Mouse (Mus musculus) retina, embryonic 14.5 days (tissue): Measurements from ENCODE around the gene Zfp867.
A peak's percentile ranks its signal among the peaks of the same experiment; 100 is the strongest.

Experiments
- DNase-seq: peaks from one replicate; pipeline ENCODE4 v3.0.0-alpha.2; 2015; ENCODE audit warnings: low spot score

Gene Zfp867

DNA sequence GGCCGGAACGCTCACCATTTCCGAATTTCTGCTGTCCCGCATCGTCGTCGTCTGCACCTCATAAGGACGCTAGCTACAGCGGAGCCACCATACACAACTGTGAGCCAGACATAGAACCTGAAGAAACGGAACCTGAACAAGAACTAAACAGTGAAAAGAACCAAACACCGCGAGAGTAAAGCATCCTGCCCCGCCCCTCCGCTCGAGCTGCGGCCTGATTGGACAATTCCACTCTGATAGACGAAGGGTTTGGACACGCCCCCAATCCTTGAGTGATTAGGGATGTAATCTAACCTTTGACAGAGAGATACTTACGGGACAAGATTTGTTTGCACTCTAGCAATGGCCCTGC, at the start of gene Zfp867:
TSS of gene Zfp867 (minus strand) at position 149 of the 352 bp plus-strand sequence.
- DNase-seq, result peak; percentile 98

DNA sequence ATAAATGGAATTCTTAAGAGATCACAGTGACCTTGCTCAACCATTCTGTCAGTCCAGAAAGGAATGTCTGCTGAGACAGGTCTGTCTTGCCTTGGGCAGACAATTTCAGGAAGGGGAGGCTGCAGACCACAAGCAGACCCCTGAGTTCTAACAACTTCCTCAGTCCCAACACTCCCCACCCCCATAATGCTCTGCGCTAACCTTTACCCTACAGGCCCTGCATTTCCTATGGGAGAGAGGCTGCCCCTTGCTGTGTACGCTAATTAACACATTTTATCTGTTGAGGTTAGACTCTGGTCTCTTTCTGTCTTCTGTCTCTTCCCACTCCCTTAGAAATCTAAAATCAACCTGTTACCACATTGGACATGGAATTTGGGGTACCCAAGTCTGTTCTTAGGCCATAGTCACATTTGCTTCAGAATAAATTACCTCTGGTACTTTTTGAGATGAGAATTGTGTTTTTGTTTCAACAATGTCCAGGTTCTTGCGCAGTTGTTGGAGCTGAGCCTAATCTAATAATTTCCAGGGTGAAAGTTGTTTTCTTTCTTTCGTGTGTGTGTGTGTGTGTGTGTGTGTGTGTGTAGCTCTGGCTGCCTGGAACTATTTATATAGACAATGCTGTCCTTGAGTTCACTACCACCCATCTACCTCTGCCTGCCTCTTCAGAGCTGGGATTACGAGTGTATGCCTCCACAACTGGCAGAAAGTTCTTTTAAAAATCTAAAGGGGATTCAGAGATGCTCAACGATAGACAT, 47.6 kb upstream of the Zfp867 start:
- no peak for DNase-seq

DNA sequence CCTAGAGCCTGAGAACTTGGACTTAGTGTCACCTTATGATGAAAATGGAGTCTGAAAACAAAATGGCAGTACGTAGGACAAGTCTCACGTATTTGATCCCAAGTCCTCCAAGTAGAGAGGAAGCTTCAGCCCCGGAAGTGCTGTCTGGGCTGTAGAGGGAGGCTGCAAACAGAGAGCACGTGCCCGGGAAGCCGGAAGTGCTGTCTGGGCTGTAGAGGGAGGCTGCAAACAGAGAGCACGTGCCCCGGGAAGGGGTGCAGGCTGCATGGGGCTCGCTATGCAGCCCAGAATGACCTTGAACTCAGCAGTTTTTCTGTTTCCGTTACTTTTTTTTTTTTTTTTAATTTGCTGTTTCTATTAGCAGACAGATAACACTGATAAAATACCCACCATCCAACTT, 46.0 kb upstream of the Zfp867 start:
- no peak for DNase-seq

- DNase-seq, result no peak
Observed at GRCm38 (mm10) chr11:59517441-59517840, 45.2 kb upstream of the Zfp867 start.

GRCm38 (mm10) chr11:59514789-59515188, 42.5 kb upstream of the Zfp867 start:
- DNase-seq, result no peak

GRCm38 (mm10) chr11:59514381-59514780, 42.1 kb upstream of the Zfp867 start:
- DNase-seq, result no peak

DNA sequence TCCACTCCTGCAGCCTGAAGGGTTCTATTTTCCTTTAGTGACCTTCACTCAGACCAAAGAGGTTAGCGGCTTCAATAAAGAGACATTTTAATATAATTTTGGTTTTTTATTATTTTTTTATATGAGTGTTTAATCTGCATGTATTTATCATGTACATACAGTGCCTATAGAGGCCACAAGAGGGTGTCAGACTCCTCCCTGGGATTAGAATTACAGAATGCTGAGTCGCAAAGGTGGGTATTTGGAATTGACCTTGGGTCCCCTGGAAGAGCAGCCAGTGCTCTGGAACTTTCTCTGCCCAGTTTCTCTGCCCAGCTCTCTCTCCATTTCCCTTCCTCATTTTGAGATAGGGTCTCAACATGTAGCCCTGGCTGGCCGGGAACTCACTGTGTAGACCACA, 41.3 kb upstream of the Zfp867 start:
- DNase-seq, result no peak

- DNase-seq, result no peak
Observed at GRCm38 (mm10) chr11:59512733-59513132, 40.5 kb upstream of the Zfp867 start.

DNA sequence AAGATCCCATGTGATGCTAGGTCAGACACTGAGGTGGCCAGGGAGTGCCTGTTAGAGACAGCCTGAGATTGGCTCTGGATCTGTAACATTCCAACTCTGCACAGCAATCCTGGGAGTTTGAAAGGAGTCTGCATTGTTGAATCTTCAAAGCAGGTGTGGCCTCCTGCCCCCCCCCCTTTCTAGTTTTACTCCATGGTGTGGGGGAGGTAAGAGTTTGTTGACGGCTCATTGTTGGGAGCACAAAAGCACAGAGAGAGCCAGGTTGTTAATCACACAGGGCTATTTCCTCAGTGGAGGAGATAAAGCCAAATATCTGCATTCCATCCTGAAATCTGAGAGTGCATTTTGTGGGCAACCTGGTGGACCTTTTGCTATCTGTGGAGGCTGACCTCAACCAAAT, 39.3 kb upstream of the Zfp867 start:
- DNase-seq, result no peak

GRCm38 (mm10) chr11:59506713-59507074, 34.4 kb upstream of the Zfp867 start:
- DNase-seq, result no peak

- peak; percentile 90 for DNase-seq
Observed at GRCm38 (mm10) chr11:59505839-59506712, 33.8 kb upstream of the Zfp867 start.

GRCm38 (mm10) chr11:59505351-59505838, 33.1 kb upstream of the Zfp867 start:
- DNase-seq, result peak; percentile 70

- no peak for DNase-seq
Observed at GRCm38 (mm10) chr11:59501978-59502700, 29.9 kb upstream of the Zfp867 start.

GRCm38 (mm10) chr11:59497747-59498146, 25.5 kb upstream of the Zfp867 start:
- DNase-seq, result no peak

GRCm38 (mm10) chr11:59496672-59497310, 24.5 kb upstream of the Zfp867 start:
- no peak for DNase-seq

- no peak for DNase-seq
Observed at GRCm38 (mm10) chr11:59486222-59486621, 13.9 kb upstream of the Zfp867 start.

- DNase-seq, result no peak
Observed at GRCm38 (mm10) chr11:59485641-59486040, 13.4 kb upstream of the Zfp867 start.

- DNase-seq, result peak; percentile 85
Observed at GRCm38 (mm10) chr11:59483212-59483611, 10.9 kb upstream of the Zfp867 start.

GRCm38 (mm10) chr11:59477240-59477639, 5.0 kb upstream of the Zfp867 start:
- DNase-seq, result no peak

DNA sequence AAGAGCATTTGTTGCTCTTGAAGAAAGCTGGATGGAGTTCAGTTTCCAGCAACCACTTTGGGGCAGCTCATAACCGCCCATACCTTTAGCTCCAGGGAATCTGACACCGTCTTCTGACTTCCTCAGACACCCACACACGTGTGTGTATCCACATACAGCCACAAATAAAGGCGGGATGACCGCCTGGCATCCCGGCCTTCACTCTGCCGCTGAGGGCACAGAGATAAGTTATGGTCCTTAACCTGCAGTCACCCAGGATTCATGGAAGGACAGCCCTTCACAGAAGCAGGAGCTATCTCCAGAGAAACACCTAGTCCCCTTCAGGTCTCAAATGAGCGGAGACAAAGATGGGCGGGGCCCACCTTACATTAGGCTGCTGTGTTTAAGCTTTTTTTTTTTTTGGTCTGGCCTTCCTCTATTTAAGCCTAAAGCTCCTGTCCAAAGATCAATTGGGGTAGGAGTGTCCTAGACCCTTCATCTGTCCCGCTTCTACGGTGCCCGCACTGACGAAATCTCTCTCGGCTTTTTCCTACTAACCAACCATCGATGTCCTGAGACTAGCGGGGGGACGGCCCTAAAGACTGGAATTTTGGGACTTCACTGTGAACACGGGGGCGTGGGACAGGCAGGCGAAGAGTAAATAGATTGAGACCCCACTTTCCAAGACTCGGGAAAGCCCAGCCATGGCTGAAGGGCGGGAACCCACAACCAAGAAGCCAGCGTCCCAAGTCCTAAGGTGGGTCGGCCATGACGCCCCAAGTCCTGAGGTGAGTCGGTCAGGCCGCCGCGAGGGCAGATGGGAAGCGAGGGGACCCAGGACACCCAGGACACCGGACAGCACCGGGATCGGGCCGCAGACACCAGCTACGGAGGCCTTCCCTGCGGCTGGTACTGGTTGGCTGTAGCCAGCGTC, 605 bp downstream of the Zfp867 start:
- peak; percentile 17 for DNase-seq

- no peak for DNase-seq
Observed at GRCm38 (mm10) chr11:59460459-59460858, 11.8 kb downstream of the Zfp867 start.
